Mouse (Mus musculus) thymus, adult 2 months (tissue): ENCODE results near the gene Col25a1.

Experiments used
- CTCF ChIP-seq: fragments of 200-500 bp; IDR thresholded peaks from 2 replicates; pipeline ENCODE4 v1.5.1; 2012; ENCODE audit warnings: mild to moderate bottlenecking, control low read depth, low read length, moderate library complexity, borderline replicate concordance; ENCODE audit not compliant: control insufficient read depth, poor library complexity, insufficient read depth; ENCODE audit errors: extremely low read depth
- POLR2A ChIP-seq: fragments of 200-500 bp; IDR thresholded peaks from 2 replicates; pipeline ENCODE4 v1.6.1; 2012; ENCODE audit warnings: mild to moderate bottlenecking, low read length, control low read depth, moderate library complexity; ENCODE audit not compliant: control insufficient read depth, poor library complexity, insufficient read depth; ENCODE audit errors: extremely low read depth

GRCm38 (mm10) chr3:130366917-130367610 is 235.8 kb downstream of the Col25a1 start:
- TF ChIP-seq POLR2A = no peak
- no peak for TF ChIP-seq CTCF
